Mouse (Mus musculus): ENCODE data around the gene Elavl4. TPM values are rescaled to one million over a fixed set of nuclear protein-coding genes. Genes with fewer than 3 reads are reported as not detected.

Elavl4 gene
- total RNA-seq, 2 experiments from 2014 or later: 59.1 to 73.6 TPM

- DNase-seq (ENCODE audit: extremely low spot score in 1 of 2, low spot score in 1 of 2): no peak
Measured at GRCm38 (mm10) chr4:110270046-110270445, 81.7 kb downstream of the Elavl4 start.

- DNase-seq (ENCODE audit: extremely low spot score in 1 of 2, low spot score in 1 of 2): no peak
Measured at GRCm38 (mm10) chr4:110266804-110267575, 84.7 kb downstream of the Elavl4 start.

- no peak for DNase-seq (ENCODE audit: extremely low spot score in 1 of 2, low spot score in 1 of 2)
Measured at GRCm38 (mm10) chr4:110264345-110264943, 87.3 kb downstream of the Elavl4 start.

GRCm38 (mm10) chr4:110257360-110257759, 94.3 kb downstream of the Elavl4 start:
- DNase-seq (ENCODE audit: extremely low spot score in 1 of 2, low spot score in 1 of 2): no peak

- no peak for DNase-seq (ENCODE audit: extremely low spot score in 1 of 2, low spot score in 1 of 2)
Measured at GRCm38 (mm10) chr4:110255617-110256016, 96.1 kb downstream of the Elavl4 start.

- DNase-seq (ENCODE audit: extremely low spot score in 1 of 2, low spot score in 1 of 2): no peak
Measured at GRCm38 (mm10) chr4:110250055-110250454, 101.7 kb downstream of the Elavl4 start.

GRCm38 (mm10) chr4:110242879-110243278, 108.8 kb downstream of the Elavl4 start:
- DNase-seq (ENCODE audit: extremely low spot score in 1 of 2, low spot score in 1 of 2): no peak

- DNase-seq (ENCODE audit: extremely low spot score in 1 of 2, low spot score in 1 of 2): no peak
Measured at GRCm38 (mm10) chr4:110234554-110234953, 117.2 kb downstream of the Elavl4 start.

GRCm38 (mm10) chr4:110232327-110232726, 119.4 kb downstream of the Elavl4 start:
- no peak for DNase-seq (ENCODE audit: extremely low spot score in 1 of 2, low spot score in 1 of 2)

- no peak for DNase-seq (ENCODE audit: extremely low spot score in 1 of 2, low spot score in 1 of 2)
Measured at GRCm38 (mm10) chr4:110231799-110232198, 119.9 kb downstream of the Elavl4 start.

- no peak for DNase-seq (ENCODE audit: extremely low spot score in 1 of 2, low spot score in 1 of 2)
Measured at GRCm38 (mm10) chr4:110229652-110230051, 122.1 kb downstream of the Elavl4 start.

- DNase-seq (ENCODE audit: extremely low spot score in 1 of 2, low spot score in 1 of 2): no peak
Measured at GRCm38 (mm10) chr4:110229238-110229637, 122.5 kb downstream of the Elavl4 start.

GRCm38 (mm10) chr4:110227621-110228031, 124.1 kb downstream of the Elavl4 start:
- DNase-seq (ENCODE audit: extremely low spot score in 1 of 2, low spot score in 1 of 2): peak in 1 of 2 experiments; percentile 25

- no peak for DNase-seq (ENCODE audit: extremely low spot score in 1 of 2, low spot score in 1 of 2)
Measured at GRCm38 (mm10) chr4:110225492-110225891, 126.2 kb downstream of the Elavl4 start.

GRCm38 (mm10) chr4:110218819-110219218, 132.9 kb downstream of the Elavl4 start:
- no peak for DNase-seq (ENCODE audit: extremely low spot score in 1 of 2, low spot score in 1 of 2)

GRCm38 (mm10) chr4:110217553-110217952, 134.2 kb downstream of the Elavl4 start:
- no peak for DNase-seq (ENCODE audit: extremely low spot score in 1 of 2, low spot score in 1 of 2)

- DNase-seq (ENCODE audit: extremely low spot score in 1 of 2, low spot score in 1 of 2): no peak
Measured at GRCm38 (mm10) chr4:110214543-110214942, 137.2 kb downstream of the Elavl4 start.

GRCm38 (mm10) chr4:110213666-110214065, 138.0 kb downstream of the Elavl4 start:
- no peak for DNase-seq (ENCODE audit: extremely low spot score in 1 of 2, low spot score in 1 of 2)

- no peak for DNase-seq (ENCODE audit: extremely low spot score in 1 of 2, low spot score in 1 of 2)
Measured at GRCm38 (mm10) chr4:110210246-110210645, 141.5 kb downstream of the Elavl4 start.

- DNase-seq (ENCODE audit: extremely low spot score in 1 of 2, low spot score in 1 of 2): no peak
Measured at GRCm38 (mm10) chr4:110209613-110210012, 142.1 kb downstream of the Elavl4 start.

- DNase-seq (ENCODE audit: extremely low spot score in 1 of 2, low spot score in 1 of 2): no peak
Measured at GRCm38 (mm10) chr4:110201680-110202079, 150.0 kb downstream of the Elavl4 start.

GRCm38 (mm10) chr4:110199897-110200296, 151.8 kb downstream of the Elavl4 start:
- DNase-seq (ENCODE audit: extremely low spot score in 1 of 2, low spot score in 1 of 2): no peak
